Mouse (Mus musculus) erythroblast, embryonic 14.5 days (primary cell): ENCODE data around the gene Actr2.

Experiments used
- GATA1 ChIP-seq: IDR thresholded peaks from 2 replicates; pipeline ENCODE4 v1.6.1; 2012; ENCODE audit warnings: low read length, inconsistent platforms, mixed read lengths
- TAL1 ChIP-seq: IDR thresholded peaks from 3 replicates; pipeline ENCODE4 v1.6.1; 2012; ENCODE audit warnings: low read length, inconsistent platforms, mixed read lengths

- TF ChIP-seq TAL1 (no peak), GATA1 (no peak)
These were observed 86.8 kb downstream of the Actr2 start for GRCm38 (mm10) chr11:20025899-20026298.
